Mouse (Mus musculus): ENCODE measurements at regions not wholly inside any gene's neighbourhood (a gene's known extent, or its start where the extent isn't known, plus 50 kb on each side); places are given as distances from the start of the nearest gene placed in this dataset.

DNA sequence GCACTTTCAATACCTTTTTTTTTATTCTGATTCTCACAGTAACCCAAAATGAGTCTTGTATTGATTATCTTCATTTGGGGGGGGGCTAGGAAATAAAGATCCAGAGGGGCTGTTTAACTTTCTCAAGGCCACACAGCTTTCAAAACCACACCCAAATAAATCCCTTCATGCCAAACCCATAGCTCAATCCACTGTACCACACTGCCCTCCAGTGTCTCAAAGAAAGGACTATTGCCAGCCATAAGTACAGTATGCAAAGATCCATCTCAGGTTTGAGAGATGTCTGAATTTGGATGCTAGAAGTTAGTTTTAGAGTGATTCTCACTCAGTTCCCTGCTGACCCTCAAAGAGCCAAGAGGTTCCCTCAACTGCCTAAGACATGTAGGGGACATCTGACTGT lies 120.1 kb upstream of the Gm26657 start:
- TF ChIP-seq ZC3H11A (IDR thresholded peaks at IDR 0.05; ENCODE audit: borderline replicate concordance, low read depth, low read length) (no peak), HCFC1 (IDR thresholded peaks at IDR 0.05; ENCODE audit: borderline replicate concordance, insufficient read depth, low read length) (no peak), ZNF384 (IDR thresholded peaks at IDR 0.05; ENCODE audit: low read depth, low read length) (no peak), CHD2 (IDR thresholded peaks at IDR 0.05; ENCODE audit: low read depth, low read length) (no peak)
